Mouse (Mus musculus): ENCODE measurements at regions not wholly inside any gene's neighbourhood (a gene's known extent, or its start where the extent isn't known, plus 50 kb on each side); places are given as distances from the start of the nearest gene placed in this dataset.

GRCm38 (mm10) chr6:104038853-104039252, 453.7 kb upstream of the Cntn6 start:
- no peak for DNase-seq (ENCODE audit: low read depth, low spot score)

DNA sequence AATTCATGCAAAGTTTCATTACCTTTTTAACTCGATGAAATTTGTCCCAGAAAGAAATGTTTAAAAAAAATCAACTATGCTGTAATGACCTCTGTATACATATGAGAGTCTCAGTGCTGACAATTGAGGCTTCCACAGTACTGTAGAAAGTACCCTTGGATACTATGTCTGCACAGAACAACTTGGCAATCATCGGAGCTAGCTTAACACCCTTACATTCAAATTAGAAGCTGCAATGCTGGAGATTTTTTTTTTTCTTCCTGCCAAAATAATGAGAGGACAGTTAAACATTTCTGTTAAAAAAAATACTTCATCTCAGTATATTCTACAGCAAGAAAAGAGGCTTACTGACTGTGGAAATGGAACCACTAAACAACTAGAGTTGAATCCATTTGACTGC, 452.1 kb upstream of the Cntn6 start:
- DNase-seq (ENCODE audit: low read depth, low spot score), result no peak

GRCm38 (mm10) chr6:104055996-104056395, 436.6 kb upstream of the Cntn6 start:
- DNase-seq (ENCODE audit: low read depth, low spot score), result no peak

- peak; percentile 34 for DNase-seq (ENCODE audit: low read depth, low spot score)
Observed at GRCm38 (mm10) chr6:104061692-104062263, 430.8 kb upstream of the Cntn6 start.

DNA sequence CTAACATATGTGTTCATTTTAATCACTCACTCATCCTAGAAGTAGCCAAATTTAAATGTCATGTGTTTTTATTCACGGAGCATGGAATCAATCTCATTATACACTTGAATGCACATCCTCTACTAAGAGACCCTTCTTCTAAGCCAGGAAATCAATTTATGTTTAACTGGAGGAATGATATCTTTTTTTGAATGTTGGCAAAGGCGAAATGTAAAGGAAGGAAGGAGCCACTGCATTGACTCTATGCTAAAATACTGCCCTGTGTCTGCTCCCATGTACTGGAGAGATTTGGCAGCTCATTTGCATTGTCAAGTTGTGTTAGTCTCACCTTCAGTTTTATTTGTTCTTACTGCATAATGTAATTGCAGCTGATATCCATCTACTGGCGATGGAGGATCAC, 412.0 kb upstream of the Cntn6 start:
- no peak for DNase-seq (ENCODE audit: low read depth, low spot score)

DNA sequence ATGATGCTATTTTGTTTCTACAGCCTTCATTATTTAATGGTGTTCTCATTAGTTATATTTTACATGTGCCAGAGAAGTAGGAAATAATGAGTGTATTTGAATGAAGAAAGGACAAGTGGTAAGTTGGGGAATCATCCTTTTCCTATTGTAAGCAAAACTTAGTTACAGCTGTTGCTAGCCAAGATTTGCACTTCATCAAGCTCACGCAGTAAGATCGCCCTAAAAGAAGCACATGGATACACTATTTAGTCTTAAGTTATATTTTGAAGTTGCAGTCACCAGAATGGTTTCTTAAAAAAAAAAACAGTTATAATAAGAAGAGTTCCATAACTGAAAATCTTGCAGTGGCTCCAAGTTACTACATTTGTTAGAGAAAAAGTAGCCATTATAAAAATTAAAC, 410.3 kb upstream of the Cntn6 start:
- peak; percentile 2 for DNase-seq (ENCODE audit: low read depth, low spot score)

GRCm38 (mm10) chr6:104108386-104108785, 384.2 kb upstream of the Cntn6 start:
- DNase-seq (ENCODE audit: low read depth, low spot score), result peak; percentile 15

Data from telencephalon, adult 2 months (tissue).